Mouse (Mus musculus): Measurements from ENCODE around the gene Dglucy.

Dglucy gene

GRCm38 (mm10) chr12:100843171-100843570 lies 64.3 kb downstream of the Dglucy start:
- no peak for DNase-seq

GRCm38 (mm10) chr12:100844546-100844945 lies 65.7 kb downstream of the Dglucy start:
- no peak for DNase-seq

GRCm38 (mm10) chr12:100845829-100846228 lies 67.0 kb downstream of the Dglucy start:
- DNase-seq = no peak

- no peak for DNase-seq
These were observed 67.7 kb downstream of the Dglucy start for GRCm38 (mm10) chr12:100846566-100846965.

GRCm38 (mm10) chr12:100847437-100848080 lies 68.7 kb downstream of the Dglucy start:
- no peak for DNase-seq

GRCm38 (mm10) chr12:100849421-100850138 lies 70.7 kb downstream of the Dglucy start:
- DNase-seq = peak; percentile 66

GRCm38 (mm10) chr12:100852370-100852769 lies 73.5 kb downstream of the Dglucy start:
- DNase-seq = no peak

- DNase-seq = no peak
These were observed 77.5 kb downstream of the Dglucy start for GRCm38 (mm10) chr12:100856337-100856736.

GRCm38 (mm10) chr12:100857791-100858190 lies 78.9 kb downstream of the Dglucy start:
- peak; percentile 84 for DNase-seq

- DNase-seq = no peak
These were observed 83.4 kb downstream of the Dglucy start for GRCm38 (mm10) chr12:100862272-100862671.

- no peak for DNase-seq
These were observed 84.1 kb downstream of the Dglucy start for GRCm38 (mm10) chr12:100862856-100863446.

- no peak for DNase-seq
These were observed 86.2 kb downstream of the Dglucy start for GRCm38 (mm10) chr12:100865072-100865471.

GRCm38 (mm10) chr12:100865509-100866078 lies 86.7 kb downstream of the Dglucy start:
- DNase-seq = no peak

- DNase-seq = peak; percentile 97
These were observed 88.2 kb downstream of the Dglucy start for GRCm38 (mm10) chr12:100867097-100867496.

GRCm38 (mm10) chr12:100868049-100868622 lies 89.3 kb downstream of the Dglucy start:
- peak; percentile 39 for DNase-seq

GRCm38 (mm10) chr12:100871234-100871633 lies 92.4 kb downstream of the Dglucy start:
- DNase-seq = no peak

GRCm38 (mm10) chr12:100871841-100872240 lies 93.0 kb downstream of the Dglucy start:
- no peak for DNase-seq

- DNase-seq = no peak
These were observed 94.8 kb downstream of the Dglucy start for GRCm38 (mm10) chr12:100873612-100874011.

- DNase-seq = no peak
These were observed 96.7 kb downstream of the Dglucy start for GRCm38 (mm10) chr12:100875553-100875952.

- DNase-seq = no peak
These were observed 97.1 kb downstream of the Dglucy start for GRCm38 (mm10) chr12:100875960-100876359.

GRCm38 (mm10) chr12:100877936-100878335 lies 99.1 kb downstream of the Dglucy start:
- DNase-seq = no peak

GRCm38 (mm10) chr12:100878556-100878955 lies 99.7 kb downstream of the Dglucy start:
- DNase-seq = no peak

- no peak for DNase-seq
These were observed 104.3 kb downstream of the Dglucy start for GRCm38 (mm10) chr12:100883168-100883567.
